13 mouse cellular contexts compared by ENCODE assay signal in genomic region chr16:90673507-90674354, GRCm38 (mm10). TPM values are rescaled to one million over a fixed set of nuclear protein-coding genes. Genes with fewer than 3 reads are reported as not detected.
DNase-seq lines count a peak whose midpoint lies in the region; ATAC-seq lines count a peak whose summit lies in the region.
"Had no signal": no experiment of that assay in that cellular context is flagged by ENCODE, and none has a peak within 500 bp of the region (broad histone marks: within the 10 kb centered on the region; RNA-seq: fewer than 3 reads in every experiment).

No protein-coding gene starts in this region.

- H3K27me3 ChIP-seq in forebrain, embryonic 16.5 days (replicated peaks; ENCODE audit: control insufficient read depth, insufficient read depth, low read length): no peaks in the 10 kb centered on the region
- no peaks in the 10 kb centered on the region for H3K27me3 ChIP-seq in kidney, embryonic 14.5 days (ENCODE audit: control insufficient read depth, insufficient read depth, low read length)
- H3K27me3 ChIP-seq: embryonic facial prominence, embryonic 13.5 days; hindbrain, embryonic 15.5 days; neural tube, embryonic 13.5 days had no signal

- WGBS in forebrain, embryonic 16.5 days: 75% methylated on average over 21 of the region's 21 CpGs
- 90% methylated on average over 21 of the region's 21 CpGs for WGBS in kidney, embryonic 14.5 days

- intact Hi-C loops in heart, postnatal 25 days (cut with DNase I): no loop called here

- no peak overlapping the region for H3K27ac ChIP-seq in forebrain, embryonic 16.5 days (ENCODE audit: low read length)
- H3K27ac ChIP-seq in kidney, embryonic 14.5 days (ENCODE audit: low read depth, low read length): no peak overlapping the region
- H3K27ac ChIP-seq: embryonic facial prominence, embryonic 13.5 days; hindbrain, embryonic 15.5 days; neural tube, embryonic 13.5 days had no signal

- ATAC-seq in forebrain, embryonic 16.5 days: peak; percentile 45; the same call in 1 of the 2 replicates
- ATAC-seq in kidney, embryonic 14.5 days (ENCODE audit: low FRiP score, low TSS enrichment): no peak

- peak; percentile 15 for DNase-seq in heart, postnatal 25 days (ENCODE audit: low spot score)
- DNase-seq in heart, adult 8-10 months (ENCODE audit: low spot score): no peak
- DNase-seq in Muller cell, postnatal 12 days (ENCODE audit: inconsistent ontology term): peak; percentile 78
- peak; percentile 70 for DNase-seq in adipocyte (ENCODE audit: low spot score)
- DNase-seq in thymus, postnatal 10 days (ENCODE audit: low spot score in 2 of 2): no peak
- DNase-seq: kidney, postnatal 25 days; liver; thymus, postnatal 14 days had no signal

- no peak overlapping the region for H3K4me3 ChIP-seq in forebrain, embryonic 16.5 days (replicated peaks; ENCODE audit: low read length)
- H3K4me3 ChIP-seq in kidney, embryonic 14.5 days (ENCODE audit: low read length): no peak overlapping the region
- H3K4me3 ChIP-seq: embryonic facial prominence, embryonic 13.5 days; hindbrain, embryonic 15.5 days; neural tube, embryonic 13.5 days had no signal

- H3K36me3 ChIP-seq in forebrain, embryonic 16.5 days (ENCODE audit: control insufficient read depth, insufficient read depth): no peaks in the 10 kb centered on the region
- no peaks in the 10 kb centered on the region for H3K36me3 ChIP-seq in kidney, embryonic 14.5 days (ENCODE audit: control insufficient read depth, insufficient read depth, low read length)
- H3K36me3 ChIP-seq: embryonic facial prominence, embryonic 13.5 days; hindbrain, embryonic 15.5 days; neural tube, embryonic 13.5 days had no signal

- H3K9me3 ChIP-seq in forebrain, embryonic 16.5 days (ENCODE audit: control insufficient read depth, low read length): no peaks in the 10 kb centered on the region
- peaks cover under 1% of the 10 kb centered on the region for H3K9me3 ChIP-seq in kidney, embryonic 14.5 days (ENCODE audit: control insufficient read depth, low read length)
- H3K9me3 ChIP-seq: hindbrain, embryonic 15.5 days had no signal

- no peak overlapping the region for H3K9ac ChIP-seq in forebrain, embryonic 16.5 days (replicated peaks; ENCODE audit: low read depth, low read length)
- H3K9ac ChIP-seq in kidney, embryonic 14.5 days (ENCODE audit: low read depth, low read length): no peak overlapping the region
- H3K9ac ChIP-seq: embryonic facial prominence, embryonic 13.5 days; hindbrain, embryonic 15.5 days; neural tube, embryonic 13.5 days had no signal

- no peak overlapping the region for H3K4me2 ChIP-seq in forebrain, embryonic 16.5 days (ENCODE audit: low read length)
- no peak overlapping the region for H3K4me2 ChIP-seq in kidney, embryonic 14.5 days (replicated peaks; ENCODE audit: low read depth, low read length)
- H3K4me2 ChIP-seq: embryonic facial prominence, embryonic 13.5 days; hindbrain, embryonic 15.5 days; neural tube, embryonic 13.5 days had no signal

- H3K4me1 ChIP-seq in forebrain, embryonic 16.5 days (replicated peaks; ENCODE audit: control insufficient read depth, insufficient read depth, low read length): no peaks in the 10 kb centered on the region
- no peaks in the 10 kb centered on the region for H3K4me1 ChIP-seq in kidney, embryonic 14.5 days (ENCODE audit: control insufficient read depth, insufficient read depth, low read length)
- H3K4me1 ChIP-seq: embryonic facial prominence, embryonic 13.5 days; hindbrain, embryonic 15.5 days; neural tube, embryonic 13.5 days had no signal

RNA-seq across cellular contexts. Expression of gene Mis18a, which starts 53.5 kb away (rescaled TPM):
- 1 to 10 TPM; 3.0 to 3.9 TPM for total RNA-seq in heart, postnatal 25 days (2021)
- total RNA-seq in heart, adult 8-10 months (2022): 1 to 10 TPM; 2.1 to 3.7 (median 2.8) TPM
- 47.2 and 50.7 TPM in 2 replicates for polyA plus RNA-seq in forebrain, embryonic 16.5 days (2015; fragmentation: Nextera tagmentation; extraction: Ambion mirVana)
- 72.5 and 93.7 TPM in 2 replicates for polyA plus RNA-seq in kidney, embryonic 14.5 days (2014; fragmentation: Nextera tagmentation; extraction: Ambion mirVana)

Comparison
In these comparisons a context has a peak if more than half of its experiments do, and no peak if none do; other contexts are left out.
1. DNase-seq: peak in heart, postnatal 25 days (single experiment), Muller cell, postnatal 12 days (single experiment) and adipocyte (single experiment); none in heart, adult 8-10 months (single experiment) and thymus, postnatal 10 days (0 of 2).